Mouse (Mus musculus) layer of hippocampus, postnatal 36 days (tissue): Measurements from ENCODE around the gene Nexn. TPM values are rescaled to one million over a fixed set of nuclear protein-coding genes. Genes with fewer than 3 reads are reported as not detected.
"Not testable (repeated sequence)": the region's sequence is repeated elsewhere in the genome, so short reads cannot be mapped to it uniquely, and the experiment has no call there.

Source experiments
- DNase-seq, 2 experiments: peaks; one replicate each; pipeline ENCODE4 v3.0.0; 2022
- total RNA-seq, 2 experiments: library from RNA; stranded (reverse); gene quantifications; 2 replicates each; pipeline ENCODE4 v1.2.3; 2021

The Nexn gene
- 1 to 10 TPM in 1 of 2 experiments, under 1 TPM in 1; 0.91 to 1.4 TPM for total RNA-seq

- no peak for DNase-seq
These were observed at the start of gene Nexn for GRCm38 (mm10) chr3:152266036-152266421. TSS of gene Nexn (minus strand) at chr3:152266350.

GRCm38 (mm10) chr3:152315613-152316012 lies 49.5 kb upstream of the Nexn start:
- peak; percentile 55 to 61 for DNase-seq

- not testable (repeated sequence) for DNase-seq
These were observed 48.5 kb upstream of the Nexn start for GRCm38 (mm10) chr3:152314666-152315065.

- DNase-seq = no peak
These were observed 43.1 kb upstream of the Nexn start for GRCm38 (mm10) chr3:152309250-152309645.

GRCm38 (mm10) chr3:152308485-152309249 lies 42.5 kb upstream of the Nexn start:
- DNase-seq = no peak

GRCm38 (mm10) chr3:152305971-152306370 lies 39.8 kb upstream of the Nexn start:
- no peak for DNase-seq

GRCm38 (mm10) chr3:152305080-152305479 lies 38.9 kb upstream of the Nexn start:
- no peak for DNase-seq

- DNase-seq = no peak
These were observed 38.1 kb upstream of the Nexn start for GRCm38 (mm10) chr3:152304093-152304815.

GRCm38 (mm10) chr3:152302991-152303390 lies 36.8 kb upstream of the Nexn start:
- no peak for DNase-seq

- DNase-seq = no peak
These were observed 34.5 kb upstream of the Nexn start for GRCm38 (mm10) chr3:152300376-152301337.

GRCm38 (mm10) chr3:152295896-152296295 lies 29.7 kb upstream of the Nexn start:
- no peak for DNase-seq

- DNase-seq = no peak
These were observed 28.2 kb upstream of the Nexn start for GRCm38 (mm10) chr3:152294400-152294799.

GRCm38 (mm10) chr3:152293530-152294181 lies 27.5 kb upstream of the Nexn start:
- no peak for DNase-seq

GRCm38 (mm10) chr3:152291895-152292294 lies 25.7 kb upstream of the Nexn start:
- DNase-seq = no peak

GRCm38 (mm10) chr3:152290175-152290798 lies 24.1 kb upstream of the Nexn start:
- no peak for DNase-seq

- DNase-seq = no peak
These were observed 22.6 kb upstream of the Nexn start for GRCm38 (mm10) chr3:152288740-152289139.

GRCm38 (mm10) chr3:152288276-152288675 lies 22.1 kb upstream of the Nexn start:
- no peak for DNase-seq

- DNase-seq = no peak
These were observed 21.7 kb upstream of the Nexn start for GRCm38 (mm10) chr3:152287810-152288209.

GRCm38 (mm10) chr3:152284759-152285158 lies 18.6 kb upstream of the Nexn start:
- no peak for DNase-seq

GRCm38 (mm10) chr3:152284306-152284705 lies 18.2 kb upstream of the Nexn start:
- DNase-seq = no peak

GRCm38 (mm10) chr3:152282126-152282525 lies 16.0 kb upstream of the Nexn start:
- DNase-seq = no peak

- DNase-seq = no peak
These were observed 12.3 kb upstream of the Nexn start for GRCm38 (mm10) chr3:152278431-152278830.
